Mouse (Mus musculus) liver, adult 2 months (tissue): ENCODE measurements at regions not wholly inside any gene's neighbourhood (a gene's known extent, or its start where the extent isn't known, plus 50 kb on each side); places are given as distances from the start of the nearest gene placed in this dataset.
"Not testable (repeated sequence)": the region's sequence is repeated elsewhere in the genome, so short reads cannot be mapped to it uniquely, and the experiment has no call there.

Experiments used
- DNase-seq: peaks from one replicate; pipeline ENCODE4 v3.0.0-alpha.2; 2011; ENCODE audit warnings: low read depth, low spot score; ENCODE audit errors: extremely low read depth
- H3K27ac ChIP-seq: fragments of 200-500 bp; replicated peaks from 2 replicates; pipeline ENCODE4 v1.5.1; 2012; ENCODE audit warnings: low read depth, mild to moderate bottlenecking, control low read depth, inconsistent platforms, low read length; ENCODE audit not compliant: insufficient read depth
- H3K27me3 ChIP-seq: fragments of 200-500 bp; 2 replicates; pipeline ENCODE4 v1.6.1; 2012; ENCODE audit warnings: mild to moderate bottlenecking, moderate library complexity, low read length, inconsistent platforms; ENCODE audit not compliant: control insufficient read depth, insufficient read depth
- H3K36me3 ChIP-seq: fragments of 200-500 bp; 2 replicates; pipeline ENCODE4 v1.6.1; 2012; ENCODE audit warnings: low read length, inconsistent platforms; ENCODE audit not compliant: control insufficient read depth, insufficient read depth
- H3K4me1 ChIP-seq: fragments of 200-500 bp; 2 replicates; pipeline ENCODE4 v1.6.1; 2011; ENCODE audit warnings: low read length; ENCODE audit not compliant: control insufficient read depth, insufficient read depth
- H3K4me3 ChIP-seq: fragments of 200-500 bp; 2 replicates; pipeline ENCODE4 v1.5.1; 2011; ENCODE audit warnings: low read depth, mild to moderate bottlenecking, control low read depth, low read length, moderate library complexity; ENCODE audit not compliant: insufficient read depth
- H3K79me2 ChIP-seq: fragments of 200-500 bp; 2 replicates; pipeline ENCODE4 v1.6.1; 2012; ENCODE audit warnings: inconsistent platforms, mild to moderate bottlenecking, low read length, moderate library complexity; ENCODE audit not compliant: control insufficient read depth, insufficient read depth
- H3K9ac ChIP-seq: fragments of 200-500 bp; 2 replicates; pipeline ENCODE4 v1.6.1; 2012; ENCODE audit warnings: low read depth, mild to moderate bottlenecking, control low read depth, inconsistent platforms, low read length
- CTCF ChIP-seq: fragments of 200-500 bp; IDR thresholded peaks from 2 replicates; pipeline ENCODE4 v1.5.1; 2011; ENCODE audit warnings: low read depth, low read length, control low read depth
- POLR2A ChIP-seq: fragments of 200-500 bp; IDR thresholded peaks from 2 replicates; pipeline ENCODE4 v1.6.1; 2011; ENCODE audit warnings: low read length, control low read depth; ENCODE audit not compliant: insufficient read depth; ENCODE audit errors: extremely low read depth
- WGBS: fragments of 180-500 bp; shearing (Covaris S2); methylation state at CpG from one replicate; pipeline ENCODE4 v1.1.7; 2018; 5-methylcytosine and 5-hydroxymethylcytosine counted together

GRCm38 (mm10) chr7:111172061-111172460 is 89.2 kb upstream of the Eif4g2 start:
- Histone ChIP-seq H3K4me1 (no peaks in the 10 kb centered on the region), H3K79me2 (no peaks in the 10 kb centered on the region), H3K9ac (no peak overlapping the region), H3K4me3 (no peak overlapping the region), H3K27ac (no peak overlapping the region), H3K27me3 (no peaks in the 10 kb centered on the region), H3K36me3 (no peaks in the 10 kb centered on the region)
- 76% methylated on average over 2 of the region's 2 CpGs for WGBS
- TF ChIP-seq POLR2A, result no peak
- no peak for DNase-seq

- not testable (repeated sequence) for H3K36me3 ChIP-seq, H3K4me1 ChIP-seq, H3K27ac ChIP-seq, H3K9ac ChIP-seq, H3K4me3 ChIP-seq, H3K27me3 ChIP-seq, DNase-seq, H3K79me2 ChIP-seq
- 90% methylated on average over 3 of the region's 3 CpGs for WGBS
Measured at GRCm38 (mm10) chr7:111168546-111169233, 85.9 kb upstream of the Eif4g2 start.

GRCm38 (mm10) chr7:111164994-111165393 is 82.2 kb upstream of the Eif4g2 start:
- TF ChIP-seq CTCF, result no peak
- no peak for TF ChIP-seq POLR2A
- Histone ChIP-seq H3K4me3 (no peak overlapping the region), H3K27me3 (no peaks in the 10 kb centered on the region), H3K4me1 (no peaks in the 10 kb centered on the region), H3K36me3 (no peaks in the 10 kb centered on the region), H3K79me2 (no peaks in the 10 kb centered on the region), H3K9ac (no peak overlapping the region), H3K27ac (no peak overlapping the region)
- no peak for DNase-seq
- 91% methylated on average over 3 of the region's 3 CpGs for WGBS

GRCm38 (mm10) chr7:111164276-111164675 is 81.4 kb upstream of the Eif4g2 start:
- DNase-seq, result no peak
- TF ChIP-seq CTCF (no peak), POLR2A (no peak)
- no peak overlapping the region for H3K9ac ChIP-seq
- no peaks in the 10 kb centered on the region for H3K4me1 ChIP-seq
- H3K4me3 ChIP-seq, result no peak overlapping the region
- no peak overlapping the region for H3K27ac ChIP-seq
- H3K36me3 ChIP-seq, result no peaks in the 10 kb centered on the region
- H3K79me2 ChIP-seq, result no peaks in the 10 kb centered on the region
- 80% methylated on average over 3 of the region's 3 CpGs for WGBS
- H3K27me3 ChIP-seq, result no peaks in the 10 kb centered on the region

- 45% methylated on average over 3 of the region's 3 CpGs for WGBS
- no peak for DNase-seq
- Histone ChIP-seq H3K4me1 (no peaks in the 10 kb centered on the region), H3K9ac (no peak overlapping the region), H3K4me3 (no peak overlapping the region), H3K27ac (no peak overlapping the region), H3K79me2 (no peaks in the 10 kb centered on the region), H3K27me3 (no peaks in the 10 kb centered on the region), H3K36me3 (no peaks in the 10 kb centered on the region)
- no peak for TF ChIP-seq POLR2A
- no peak; the same call in 1 of the 2 replicates for TF ChIP-seq CTCF
Measured at GRCm38 (mm10) chr7:111163861-111164260, 81.0 kb upstream of the Eif4g2 start.

GRCm38 (mm10) chr7:111163321-111163720 is 80.5 kb upstream of the Eif4g2 start:
- Histone ChIP-seq H3K9ac (no peak overlapping the region), H3K4me1 (no peaks in the 10 kb centered on the region), H3K4me3 (no peak overlapping the region), H3K36me3 (no peaks in the 10 kb centered on the region), H3K27me3 (no peaks in the 10 kb centered on the region), H3K27ac (no peak overlapping the region), H3K79me2 (no peaks in the 10 kb centered on the region)
- 83% methylated on average over 8 of the region's 8 CpGs for WGBS
- TF ChIP-seq POLR2A, result no peak
- no peak for TF ChIP-seq CTCF
- DNase-seq, result no peak
